Mouse (Mus musculus): Measurements from ENCODE around the gene Selenom.

Gene Selenom

DNA sequence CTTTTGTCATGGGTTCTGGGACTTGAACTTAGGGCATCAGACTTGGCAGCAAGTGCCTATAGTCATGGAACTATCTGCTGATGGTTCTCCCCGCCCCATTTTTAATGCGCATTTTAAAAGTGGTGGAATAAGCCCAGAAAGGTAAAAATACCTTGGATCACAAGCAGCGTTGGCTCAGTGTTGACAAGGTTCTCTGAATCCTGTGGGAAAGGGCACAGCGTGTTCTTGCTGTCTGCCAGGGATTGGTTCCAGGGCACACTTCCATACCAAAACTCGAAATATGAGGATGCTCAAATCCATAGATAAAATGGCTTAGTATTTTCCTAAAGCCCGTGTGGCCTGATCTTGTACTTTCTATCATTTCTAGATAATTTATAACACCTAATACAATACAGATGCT lies 1.2 kb upstream of the Selenom start:
- DNase-seq (ENCODE audit: low spot score in 2 of 2): no peak

DNA sequence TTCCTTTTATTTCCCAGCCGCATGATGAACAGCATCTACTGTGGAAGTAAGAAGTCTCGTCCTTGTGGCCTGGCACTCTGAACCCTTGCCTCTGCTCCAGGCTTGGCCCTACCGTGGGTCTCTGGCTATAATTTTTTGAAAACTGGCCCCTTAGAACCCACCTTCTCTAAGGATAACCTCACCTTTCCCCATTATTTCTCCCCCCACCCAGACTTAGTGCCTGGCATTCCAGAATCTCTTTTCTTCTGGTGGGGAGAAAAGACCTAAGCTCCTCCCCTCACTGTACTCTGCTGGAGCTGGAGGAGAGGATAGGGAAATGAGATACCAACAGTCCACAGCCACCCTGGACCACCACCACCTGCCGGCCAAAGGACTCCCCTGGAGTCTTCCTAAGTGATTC lies 732 bp downstream of the Selenom start:
- no peak for DNase-seq (ENCODE audit: low spot score in 2 of 2)

DNA sequence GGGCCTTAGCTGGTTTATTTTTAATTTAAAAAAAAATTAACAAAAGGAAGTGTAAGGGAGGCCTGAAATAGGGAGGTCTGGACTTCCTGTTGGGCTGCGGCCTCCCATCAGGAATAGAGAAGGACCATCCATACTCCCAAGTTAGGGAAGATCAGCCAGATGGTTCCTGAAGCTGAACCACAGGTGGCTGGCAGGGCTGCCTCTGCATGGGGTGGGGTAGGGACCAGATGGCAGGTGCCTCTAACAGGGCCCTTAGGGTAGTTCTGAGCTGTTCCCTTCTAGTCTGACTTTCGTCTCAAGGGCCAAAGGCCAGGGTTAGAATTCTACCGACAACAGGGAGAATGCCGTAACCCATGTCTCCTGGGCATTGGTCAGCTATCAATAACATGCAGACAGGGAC lies 1.2 kb downstream of the Selenom start:
- no peak for DNase-seq (ENCODE audit: low spot score in 2 of 2)

- no peak for DNase-seq (ENCODE audit: low spot score in 2 of 2)
These were observed 1.6 kb downstream of the Selenom start for GRCm38 (mm10) chr11:3516121-3516520.

DNA sequence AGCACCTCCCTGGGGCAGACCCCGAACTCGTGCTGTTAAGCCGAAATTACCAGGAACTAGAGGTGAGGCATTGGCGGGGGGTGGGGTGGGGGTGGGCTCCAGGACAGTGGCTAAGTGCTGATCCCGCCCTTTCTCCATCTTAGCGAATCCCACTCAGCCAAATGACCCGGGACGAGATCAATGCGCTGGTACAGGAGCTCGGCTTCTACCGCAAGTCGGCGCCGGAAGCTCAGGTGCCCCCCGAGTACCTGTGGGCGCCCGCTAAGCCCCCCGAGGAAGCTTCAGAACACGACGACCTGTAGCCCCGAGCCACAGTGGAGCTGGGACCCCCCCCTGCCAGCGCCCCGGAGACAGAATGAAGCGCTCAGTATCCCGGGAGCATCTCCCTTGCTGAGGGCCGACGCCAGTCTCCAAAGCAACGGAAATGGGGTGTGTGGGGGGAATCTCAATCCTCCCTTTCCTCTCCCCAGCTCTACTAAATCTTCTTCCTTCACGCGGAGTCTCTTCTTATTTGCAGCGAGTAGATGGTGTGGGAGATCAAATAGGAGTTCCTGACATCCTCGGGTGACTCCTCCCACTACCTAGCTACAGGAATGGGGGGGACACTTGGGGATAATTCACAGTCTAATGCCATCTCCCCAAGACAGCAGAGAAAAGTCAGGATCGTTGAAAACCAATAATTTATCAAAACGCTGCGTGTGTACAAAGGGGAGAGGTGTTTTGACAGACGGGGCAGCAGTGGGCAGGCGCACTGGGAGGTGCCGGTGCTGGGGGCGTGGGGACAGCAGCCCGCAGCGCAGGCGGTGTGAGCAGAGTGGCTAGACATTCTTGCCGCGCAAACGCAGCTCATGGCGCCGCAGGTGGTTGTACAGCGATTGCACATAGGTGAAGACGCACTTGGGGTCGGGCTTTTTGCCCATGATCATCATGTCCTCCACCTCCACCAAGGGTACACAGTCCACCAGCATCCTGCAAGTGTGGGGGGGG lies 2.7 kb downstream of the Selenom start:
- no peak for DNase-seq (ENCODE audit: low spot score in 2 of 2)

DNA sequence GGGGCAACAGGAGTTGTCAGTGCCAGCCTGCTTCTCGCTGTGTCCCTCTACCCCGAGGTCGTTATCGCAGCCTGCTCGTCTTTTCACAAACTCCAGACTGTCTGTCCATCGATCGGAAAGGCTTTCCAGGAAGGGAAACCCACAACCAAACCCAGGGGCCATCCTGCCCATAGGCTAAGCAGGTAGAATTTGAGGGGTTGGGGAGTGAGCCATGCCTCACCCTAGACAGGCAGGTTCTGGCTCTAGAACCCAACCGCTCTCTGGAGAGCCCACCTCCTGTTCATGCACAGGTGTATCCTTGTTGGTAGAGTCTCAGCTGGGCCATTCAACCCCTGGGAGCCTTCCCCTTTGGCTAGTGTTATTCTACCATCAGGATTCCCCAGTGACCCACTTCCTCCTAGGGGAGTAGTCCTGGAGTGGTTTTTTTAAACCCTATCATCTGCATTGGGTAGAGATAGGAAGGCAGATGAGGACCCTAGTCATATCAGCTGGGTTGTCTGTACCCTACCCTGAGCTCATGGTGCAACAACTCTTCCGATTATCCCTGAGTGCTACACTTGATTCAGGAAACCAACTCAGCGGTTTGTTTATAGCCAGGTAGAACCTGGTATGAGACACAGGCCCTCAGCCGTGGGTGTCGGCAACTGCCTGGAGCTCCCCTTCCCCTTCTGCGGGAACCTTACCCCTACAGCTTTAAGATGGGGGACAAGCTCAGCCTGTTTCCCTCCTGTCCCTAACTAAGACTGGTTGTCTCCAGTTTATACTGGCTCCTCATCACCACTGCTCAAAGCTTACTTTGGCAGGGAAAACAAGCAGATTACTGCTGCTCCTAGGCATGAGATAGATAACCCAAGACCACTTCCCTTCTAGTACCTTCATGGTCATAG lies 3.6 kb downstream of the Selenom start:
- DNase-seq (ENCODE audit: low spot score in 2 of 2): no peak

DNA sequence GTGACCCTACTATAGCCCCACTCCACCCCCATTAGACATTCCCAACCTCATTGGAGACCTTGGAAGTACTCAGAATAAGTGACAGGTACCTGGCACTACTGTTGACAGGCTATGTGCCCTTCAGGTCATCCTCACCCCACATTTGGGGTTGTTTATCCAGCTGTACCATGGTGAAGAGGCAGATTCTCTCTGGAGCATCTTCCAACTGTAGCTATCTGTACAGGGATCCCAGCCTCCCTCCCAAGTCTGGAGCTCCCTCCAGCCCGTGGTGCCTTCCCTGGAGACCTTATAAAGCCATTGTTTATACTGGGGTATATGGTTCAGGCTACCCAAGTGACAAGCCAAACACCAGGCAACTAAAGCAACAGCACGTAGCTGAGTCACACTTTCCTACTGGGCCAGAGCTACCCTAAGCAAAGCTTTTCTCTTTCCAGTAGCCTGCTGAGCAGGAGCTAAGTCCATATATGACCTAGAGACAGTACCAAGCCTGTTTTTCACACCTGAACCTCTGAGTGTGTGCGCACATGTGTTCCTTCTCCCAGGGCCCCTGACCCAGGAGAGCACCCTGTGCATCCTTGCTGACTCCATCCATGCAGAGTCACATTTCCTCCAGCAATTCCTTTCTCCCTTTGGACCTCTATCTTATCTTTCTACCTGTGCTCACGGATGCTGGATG lies 4.7 kb downstream of the Selenom start:
- DNase-seq (ENCODE audit: low spot score in 2 of 2): no peak

DNA sequence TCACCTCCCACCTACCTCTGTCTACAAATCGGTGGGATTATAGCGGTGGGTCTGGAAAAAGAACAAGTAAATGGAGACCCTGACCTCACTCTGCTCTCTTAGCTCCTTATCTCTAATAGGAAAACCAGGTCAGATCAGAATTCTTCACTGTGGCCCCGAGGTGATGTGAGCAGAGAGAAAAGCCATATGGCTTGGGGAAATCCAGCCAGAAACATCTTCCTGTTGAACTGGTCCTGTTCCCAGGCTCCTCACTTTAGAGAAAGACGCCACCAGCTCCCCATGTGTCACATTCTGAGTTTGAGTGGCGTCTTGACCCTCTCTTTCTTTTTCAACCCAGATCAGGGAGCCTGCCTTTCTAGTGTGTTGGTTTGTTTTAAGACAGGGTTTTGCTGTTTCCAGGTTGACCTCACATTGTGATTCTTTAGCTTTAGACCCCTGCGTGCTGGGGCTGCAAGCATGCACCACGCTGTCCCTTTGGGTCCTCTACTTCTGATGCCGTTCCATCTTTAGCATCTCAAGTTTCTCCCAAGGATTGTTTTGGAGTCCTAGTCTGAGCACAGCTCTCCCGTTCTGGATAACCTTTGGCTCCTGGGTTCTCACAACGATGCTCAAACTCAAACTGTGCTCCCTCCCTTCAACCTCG lies 5.4 kb downstream of the Selenom start:
- no peak for DNase-seq (ENCODE audit: low spot score in 2 of 2)

- no peak for DNase-seq (ENCODE audit: low spot score in 2 of 2)
These were observed 6.4 kb downstream of the Selenom start for GRCm38 (mm10) chr11:3520919-3521318.

DNA sequence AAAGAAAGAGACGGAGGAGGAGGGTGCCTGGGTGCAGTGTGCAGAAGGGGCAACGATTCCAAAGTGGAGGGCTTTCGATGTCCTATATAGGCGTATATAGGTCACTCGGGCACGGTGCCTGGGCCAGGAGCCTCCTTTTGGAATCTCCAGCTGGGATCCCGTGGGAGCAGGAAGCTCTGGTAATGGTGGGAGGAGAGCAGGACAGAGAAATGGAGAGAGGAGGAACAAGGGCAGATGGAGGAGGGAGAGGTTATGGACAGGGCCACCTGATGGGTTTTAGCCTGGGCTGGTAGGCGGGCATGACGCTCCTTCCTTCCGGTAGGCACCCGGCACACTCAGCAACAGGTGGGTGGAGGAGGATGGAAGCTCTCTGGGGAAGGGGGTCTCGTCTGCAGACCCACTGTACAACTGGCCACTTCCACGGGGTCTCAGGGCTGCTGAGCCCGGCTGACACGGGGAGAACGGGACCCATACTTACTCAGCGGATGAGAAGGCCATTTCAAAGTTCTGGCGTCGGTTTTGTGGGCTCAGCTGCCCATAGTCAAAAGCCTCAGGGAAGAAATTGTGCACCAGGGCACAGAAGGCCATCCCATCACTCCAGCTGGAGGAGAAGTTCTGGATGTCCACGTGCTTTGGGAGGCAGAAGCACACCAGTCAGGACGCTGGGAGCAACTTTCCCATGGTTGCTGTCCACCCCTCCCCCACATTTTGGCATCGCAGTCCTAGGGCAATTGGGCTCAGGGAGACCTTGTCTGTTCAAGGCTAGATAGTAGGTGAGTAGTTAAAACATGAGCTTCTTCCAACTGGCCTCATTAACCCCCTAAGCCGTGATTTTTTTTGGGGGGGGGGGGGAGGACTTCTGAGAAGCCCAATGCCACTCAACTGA lies 7.1 kb downstream of the Selenom start:
- DNase-seq (ENCODE audit: low spot score in 2 of 2): no peak

DNA sequence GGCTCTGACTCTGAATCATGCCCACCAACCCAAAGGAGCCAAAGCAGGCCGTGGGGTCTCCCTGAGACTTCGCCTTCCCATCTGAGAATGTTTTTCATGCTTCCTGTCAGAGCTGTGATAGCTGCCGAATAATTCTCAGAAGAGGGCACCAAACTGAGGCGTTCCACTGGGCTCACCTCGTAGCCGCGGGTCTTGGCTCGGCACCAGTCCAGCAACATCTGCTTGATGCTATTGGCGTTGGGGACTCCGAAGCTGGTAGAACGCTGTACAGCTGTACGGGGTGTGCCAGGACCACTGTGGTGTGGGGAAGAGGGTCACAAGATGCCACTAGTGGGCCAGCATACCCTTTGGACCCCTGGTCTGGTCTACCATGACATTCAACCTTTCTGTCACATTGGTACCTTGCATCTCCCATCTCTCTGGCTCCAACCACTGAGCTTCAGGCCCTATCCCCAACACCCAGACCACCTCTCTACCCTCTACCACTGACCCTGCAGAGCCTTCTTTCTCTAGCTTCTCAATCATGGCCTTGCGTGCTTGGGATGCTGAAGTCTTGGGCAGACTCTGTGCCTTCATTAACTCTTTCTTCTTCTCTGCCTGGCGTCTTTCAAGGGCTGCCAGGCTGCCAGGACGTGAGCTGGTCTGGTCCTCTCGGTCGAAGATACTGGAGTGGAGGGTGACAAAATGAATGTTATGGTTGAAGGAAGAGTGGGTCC lies 8.0 kb downstream of the Selenom start:
- no peak for DNase-seq (ENCODE audit: low spot score in 2 of 2)

- no peak for DNase-seq (ENCODE audit: low spot score in 2 of 2)
These were observed 9.5 kb downstream of the Selenom start for GRCm38 (mm10) chr11:3523840-3524582.

GRCm38 (mm10) chr11:3525560-3525959 lies 11.1 kb downstream of the Selenom start:
- no peak for DNase-seq (ENCODE audit: low spot score in 2 of 2)

DNA sequence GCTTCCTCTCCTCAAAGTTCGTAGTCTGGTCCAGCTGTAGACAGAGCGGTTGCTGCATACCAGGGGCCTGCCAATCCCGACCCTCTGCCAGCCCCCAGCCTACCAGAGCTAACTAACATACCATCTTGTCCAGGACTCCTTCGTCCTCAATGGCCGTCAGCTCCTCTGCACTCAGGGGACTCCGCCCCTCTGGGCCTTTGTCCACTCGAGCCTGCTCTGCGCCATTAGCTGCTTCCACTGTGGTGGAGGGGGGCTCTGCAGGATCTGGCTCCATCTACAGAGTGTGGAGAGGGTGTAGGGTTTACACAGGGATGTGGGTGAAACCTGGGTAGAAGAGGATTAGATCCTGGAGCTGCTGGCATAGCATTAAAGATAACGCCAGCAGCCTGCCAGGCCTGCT lies 11.7 kb downstream of the Selenom start:
- DNase-seq (ENCODE audit: low spot score in 2 of 2): no peak

- no peak for DNase-seq (ENCODE audit: low spot score in 2 of 2)
These were observed 12.7 kb downstream of the Selenom start for GRCm38 (mm10) chr11:3526979-3527738.

GRCm38 (mm10) chr11:3527766-3528165 lies 13.3 kb downstream of the Selenom start:
- no peak for DNase-seq (ENCODE audit: low spot score in 2 of 2)

DNA sequence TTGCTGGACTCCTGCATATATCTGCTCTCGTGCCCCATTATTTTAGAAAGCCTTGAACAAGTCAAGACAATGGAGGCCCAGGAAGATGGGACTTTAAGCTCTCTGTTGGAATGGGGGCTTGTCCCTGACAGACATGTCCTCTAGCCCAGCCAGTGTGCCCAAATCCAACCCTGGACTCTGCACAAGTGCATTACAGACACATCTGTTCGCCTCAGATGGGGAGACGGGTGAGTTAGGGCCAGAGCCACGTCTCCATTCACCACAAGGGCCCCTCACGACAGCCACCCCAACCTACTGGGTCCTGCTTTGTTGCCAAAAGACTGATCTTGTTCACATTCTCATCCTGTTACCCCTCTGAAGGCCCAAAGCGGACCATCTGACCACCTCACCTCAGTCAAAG lies 13.7 kb downstream of the Selenom start:
- DNase-seq (ENCODE audit: low spot score in 2 of 2): no peak

GRCm38 (mm10) chr11:3529476-3530252 lies 15.2 kb downstream of the Selenom start:
- DNase-seq (ENCODE audit: low spot score in 2 of 2): no peak

Measured in spleen, postnatal 36 days (tissue).